Mouse (Mus musculus) inflammation-experienced regulatory T-cells (primary cell): ENCODE data around the gene Etd. TPM values are rescaled to one million over a fixed set of nuclear protein-coding genes. Genes with fewer than 3 reads are reported as not detected.

Source experiments
- polyA plus RNA-seq, 2 experiments: library from polyadenylated mRNA; unstranded; fragments of 100-300 nt; shearing (Covaris generic); gene quantifications; one replicate each; pipeline ENCODE4 v1.2.1; 2017

Etd gene
- polyA plus RNA-seq = under 1 TPM in 1 of 2 experiments, not detected in 1; 0.35 TPM

DNA sequence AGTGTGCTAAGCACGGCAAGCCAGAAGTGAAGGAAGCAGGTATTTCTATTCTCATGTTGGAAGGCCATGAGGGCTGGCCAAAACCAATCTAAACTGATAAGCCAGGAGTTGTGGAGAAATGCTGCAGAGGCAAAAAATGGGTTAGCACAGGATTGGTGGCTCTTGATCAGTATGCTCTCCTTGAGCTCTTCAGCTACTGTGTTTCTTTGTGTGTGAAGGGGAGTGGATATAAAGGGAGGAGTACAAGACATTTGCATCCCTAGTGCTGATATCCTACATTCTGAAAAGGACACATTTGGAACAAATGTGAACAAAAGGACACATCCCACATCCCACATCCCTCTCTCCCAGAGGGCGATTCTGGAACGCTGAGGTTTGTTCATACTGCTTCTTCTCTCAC is at the start of gene Etd:
Gene Etd, plus strand, starts transcription at position 301 of the 400 bp plus-strand sequence.

Other genes with a start within 250 kb of the Etd start
- gene Plac1, start 194.8 kb upstream of the Etd start, polyA plus RNA-seq = not detected
- gene Fam122b, start 165.1 kb upstream of the Etd start, polyA plus RNA-seq = 1 to 10 TPM; 7.4 to 8.8 TPM
- gene Fam122c, start 161.5 kb upstream of the Etd start, polyA plus RNA-seq = not detected
- gene Mospd1, start 64.4 kb upstream of the Etd start, polyA plus RNA-seq = 10 to 100 TPM; 13.6 to 16.6 TPM
- gene Rtl8c, start 173.1 kb downstream of the Etd start, polyA plus RNA-seq = 10 to 100 TPM; 23.0 to 37.9 TPM
- gene Gm14597, start 174.1 kb downstream of the Etd start, polyA plus RNA-seq = not detected
- 10 to 100 TPM; 28.2 to 30.8 TPM for gene Rtl8a, start 208.8 kb downstream of the Etd start, polyA plus RNA-seq
- gene Rtl8b, start 235.5 kb downstream of the Etd start, polyA plus RNA-seq = 10 to 100 TPM; 22.5 to 25.8 TPM